Mouse (Mus musculus) heart, embryonic 13.5 days (tissue): ENCODE measurements around the gene Atp5s. TPM values are rescaled to one million over a fixed set of nuclear protein-coding genes. Genes with fewer than 3 reads are reported as not detected.
A peak's percentile ranks its signal among the peaks of the same experiment; 100 is the strongest.

ENCODE experiments used
- ATAC-seq: fragments of 200-750 bp; cut with Nextera tagmentation; 2 replicates; pipeline ENCODE4 v1.8.0; 2017; ENCODE audit warnings: moderate TSS enrichment; ENCODE audit not compliant: insufficient number of reproducible peaks, low FRiP score, low TSS enrichment; ENCODE audit errors: extremely low read depth
- H3K27ac ChIP-seq: fragments of 300-500 bp; sonication (generic); replicated peaks from 2 replicates; pipeline ENCODE4 v1.5.1; 2015; ENCODE audit warnings: moderate library complexity, mild to moderate bottlenecking, inconsistent platforms
- H3K27me3 ChIP-seq: fragments of 300-500 bp; sonication (generic); replicated peaks from 2 replicates; pipeline ENCODE4 v1.6.1; 2015; ENCODE audit warnings: mild to moderate bottlenecking, inconsistent platforms
- H3K36me3 ChIP-seq: fragments of 300-500 bp; sonication (generic); 2 replicates; pipeline ENCODE4 v1.6.1; 2015; ENCODE audit warnings: mild to moderate bottlenecking, inconsistent platforms
- H3K4me1 ChIP-seq: fragments of 300-500 bp; sonication (generic); 2 replicates; pipeline ENCODE4 v1.6.1; 2015; ENCODE audit warnings: inconsistent platforms
- H3K4me2 ChIP-seq: fragments of 300-500 bp; sonication (generic); 2 replicates; pipeline ENCODE4 v1.6.1; 2015; ENCODE audit warnings: inconsistent platforms, mild to moderate bottlenecking, moderate library complexity
- H3K4me3 ChIP-seq: fragments of 300-500 bp; sonication (generic); 2 replicates; pipeline ENCODE4 v1.5.1; 2015; ENCODE audit warnings: moderate library complexity, mild to moderate bottlenecking, inconsistent platforms
- H3K9ac ChIP-seq: fragments of 300-500 bp; sonication (generic); 2 replicates; pipeline ENCODE4 v1.6.1; 2015; ENCODE audit warnings: inconsistent platforms, mild to moderate bottlenecking, moderate library complexity
- H3K9me3 ChIP-seq: fragments of 300-500 bp; sonication (generic); 2 replicates; pipeline ENCODE4 v1.6.1; 2016; ENCODE audit warnings: inconsistent platforms
- WGBS: fragments of 180-500 bp; shearing (Covaris S2); methylation state at CpG from one replicate; pipeline ENCODE4 v1.1.7; 2015; ENCODE audit warnings: mixed read lengths; 5-methylcytosine and 5-hydroxymethylcytosine counted together
- polyA plus RNA-seq: library from polyadenylated mRNA; unstranded; fragments of >200 nt; fragmentation: Nextera tagmentation; extraction: Ambion mirVana; gene quantifications from 2 replicates; pipeline ENCODE4 v1.2.1, GENCODE M21; 2015

Atp5s gene
- polyA plus RNA-seq = 30.5 and 31.5 TPM in 2 replicates

- no peaks in the 10 kb centered on the region for H3K27me3 ChIP-seq
- H3K36me3 ChIP-seq = peaks cover 13% of the 10 kb centered on the region
- H3K4me2 ChIP-seq = peak within 1 kb of the TSS; percentile 94
- peaks cover under 1% of the 10 kb centered on the region; the same call in 1 of the 2 replicates for H3K9me3 ChIP-seq
- WGBS = under 1% methylated on average over 60 of the region's 60 CpGs
- H3K4me3 ChIP-seq = peak within 1 kb of the TSS; percentile 72
- peaks cover 19% of the 10 kb centered on the region for H3K4me1 ChIP-seq
- peak within 1 kb of the TSS; percentile 90 for H3K27ac ChIP-seq
- H3K9ac ChIP-seq = peak within 1 kb of the TSS; percentile 83
- ATAC-seq = peak; percentile 95
Measured at GRCm38 (mm10) chr12:69724711-69725460, at the start of gene Atp5s, which contains the start of gene L2hgdh. Atp5s (plus strand) TSS chr12:69724950. L2hgdh (minus strand) TSS chr12:69724873.

- no peak overlapping the region for H3K27ac ChIP-seq
- no peak overlapping the region for H3K4me3 ChIP-seq
- no peak for ATAC-seq
- 79% methylated on average over 4 of the region's 4 CpGs for WGBS
- no peak overlapping the region for H3K4me2 ChIP-seq
- no peak overlapping the region for H3K9ac ChIP-seq
- H3K27me3 ChIP-seq = no peaks in the 10 kb centered on the region
- no peaks in the 10 kb centered on the region; the same call in 1 of the 2 replicates for H3K9me3 ChIP-seq
- peaks cover 41% of the 10 kb centered on the region for H3K4me1 ChIP-seq
- H3K36me3 ChIP-seq = no peaks in the 10 kb centered on the region
Measured at GRCm38 (mm10) chr12:69676157-69676556, 48.6 kb upstream of the Atp5s start.

GRCm38 (mm10) chr12:69680635-69681565 is 43.9 kb upstream of the Atp5s start:
- WGBS = under 1% methylated on average over 54 of the region's 56 CpGs
- Histone ChIP-seq H3K9me3 (no peaks in the 10 kb centered on the region), H3K4me1 (peaks cover 35% of the 10 kb centered on the region), H3K4me3 (peak overlapping the region; percentile 85), H3K27ac (peak overlapping the region; percentile 98), H3K36me3 (no peaks in the 10 kb centered on the region), H3K9ac (peak overlapping the region; percentile 96), H3K27me3 (no peaks in the 10 kb centered on the region), H3K4me2 (peak overlapping the region; percentile 83)
- peak; percentile 28; the same call in 1 of the 2 replicates for ATAC-seq

GRCm38 (mm10) chr12:69681566-69682061 is 43.1 kb upstream of the Atp5s start, which contains the start of gene Sos2:
Sos2 (minus strand) TSS chr12:69681852.
- Histone ChIP-seq H3K4me2 (peak within 1 kb of the TSS; percentile 83), H3K36me3 (no peaks in the 10 kb centered on the region), H3K27ac (peak within 1 kb of the TSS; percentile 98), H3K4me3 (peak within 1 kb of the TSS; percentile 85), H3K4me1 (peaks cover 28% of the 10 kb centered on the region), H3K9ac (peak within 1 kb of the TSS; percentile 96), H3K27me3 (no peaks in the 10 kb centered on the region), H3K9me3 (no peaks in the 10 kb centered on the region)
- under 1% methylated on average over 57 of the region's 85 CpGs for WGBS
- peak; percentile 79 for ATAC-seq

GRCm38 (mm10) chr12:69682065-69682787 is 42.5 kb upstream of the Atp5s start:
- H3K36me3 ChIP-seq = no peaks in the 10 kb centered on the region
- peak overlapping the region; percentile 98 for H3K27ac ChIP-seq
- 2% methylated on average over 45 of the region's 54 CpGs for WGBS
- peak overlapping the region; percentile 83 for H3K4me2 ChIP-seq
- H3K27me3 ChIP-seq = no peaks in the 10 kb centered on the region
- peak; percentile 84 for ATAC-seq
- peak overlapping the region; percentile 85 for H3K4me3 ChIP-seq
- peak overlapping the region; percentile 96 for H3K9ac ChIP-seq
- no peaks in the 10 kb centered on the region for H3K9me3 ChIP-seq
- peaks cover 28% of the 10 kb centered on the region for H3K4me1 ChIP-seq

GRCm38 (mm10) chr12:69682788-69683419 is 41.8 kb upstream of the Atp5s start:
- peak overlapping the region; percentile 85 for H3K4me3 ChIP-seq
- H3K36me3 ChIP-seq = no peaks in the 10 kb centered on the region
- ATAC-seq = no peak
- H3K27ac ChIP-seq = peak overlapping the region; percentile 98; the same call in 1 of the 2 replicates
- peaks cover 30% of the 10 kb centered on the region for H3K4me1 ChIP-seq
- peak overlapping the region; percentile 83 for H3K4me2 ChIP-seq
- H3K9me3 ChIP-seq = no peaks in the 10 kb centered on the region
- H3K9ac ChIP-seq = peak overlapping the region; percentile 96
- WGBS = 47% methylated on average over 14 of the region's 14 CpGs
- H3K27me3 ChIP-seq = no peaks in the 10 kb centered on the region

- H3K27me3 ChIP-seq = no peaks in the 10 kb centered on the region
- H3K4me3 ChIP-seq = no peak overlapping the region
- no peaks in the 10 kb centered on the region for H3K9me3 ChIP-seq
- peak overlapping the region; percentile 29; the same call in 1 of the 2 replicates for H3K9ac ChIP-seq
- peak overlapping the region; percentile 63 for H3K27ac ChIP-seq
- peak overlapping the region; percentile 83 for H3K4me2 ChIP-seq
- 38% methylated on average over 10 of the region's 10 CpGs for WGBS
- H3K4me1 ChIP-seq = peaks cover 36% of the 10 kb centered on the region
- no peaks in the 10 kb centered on the region for H3K36me3 ChIP-seq
- no peak for ATAC-seq
Measured at GRCm38 (mm10) chr12:69683537-69683936, 41.2 kb upstream of the Atp5s start.

GRCm38 (mm10) chr12:69688368-69688767 is 36.4 kb upstream of the Atp5s start:
- no peak for ATAC-seq
- H3K27ac ChIP-seq = peak overlapping the region; percentile 49; the same call in 1 of the 2 replicates
- 41% methylated on average over 2 of the region's 2 CpGs for WGBS

GRCm38 (mm10) chr12:69689094-69689493 is 35.7 kb upstream of the Atp5s start:
- Histone ChIP-seq H3K4me2 (no peak overlapping the region), H3K9ac (no peak overlapping the region), H3K27ac (no peak overlapping the region), H3K4me1 (peaks cover 11% of the 10 kb centered on the region), H3K36me3 (peaks cover 2% of the 10 kb centered on the region), H3K9me3 (no peaks in the 10 kb centered on the region), H3K4me3 (no peak overlapping the region), H3K27me3 (no peaks in the 10 kb centered on the region)
- ATAC-seq = no peak

More at GRCm38 (mm10) chr12:69688368-69688767, 36.4 kb upstream of the Atp5s start:
- no peak overlapping the region for H3K9ac ChIP-seq
- H3K4me3 ChIP-seq = no peak overlapping the region
- H3K27me3 ChIP-seq = no peaks in the 10 kb centered on the region
- H3K4me2 ChIP-seq = no peak overlapping the region
- no peaks in the 10 kb centered on the region for H3K9me3 ChIP-seq
- H3K36me3 ChIP-seq = peaks cover 2% of the 10 kb centered on the region
- H3K4me1 ChIP-seq = peaks cover 17% of the 10 kb centered on the region

- no peak overlapping the region for H3K9ac ChIP-seq
- ATAC-seq = no peak
- 85% methylated on average over 4 of the region's 4 CpGs for WGBS
- H3K4me2 ChIP-seq = no peak overlapping the region
- no peaks in the 10 kb centered on the region for H3K9me3 ChIP-seq
- peaks cover 11% of the 10 kb centered on the region for H3K4me1 ChIP-seq
- no peak overlapping the region for H3K27ac ChIP-seq
- no peaks in the 10 kb centered on the region for H3K27me3 ChIP-seq
- no peak overlapping the region for H3K4me3 ChIP-seq
- H3K36me3 ChIP-seq = peaks cover 6% of the 10 kb centered on the region
Measured at GRCm38 (mm10) chr12:69690714-69691113, 34.0 kb upstream of the Atp5s start.
